Mouse (Mus musculus): ENCODE measurements at regions not wholly inside any gene's neighbourhood (a gene's known extent, or its start where the extent isn't known, plus 50 kb on each side); places are given as distances from the start of the nearest gene placed in this dataset.

GRCm38 (mm10) chr13:37149066-37149781 lies 99.2 kb upstream of the F13a1 start:
- peak; percentile 9 for DNase-seq (ENCODE audit: low spot score)

- DNase-seq (ENCODE audit: low spot score) = no peak
Observed at GRCm38 (mm10) chr13:37148627-37149026, 98.6 kb upstream of the F13a1 start.

- no peak for DNase-seq (ENCODE audit: low spot score)
Observed at GRCm38 (mm10) chr13:37147790-37148189, 97.7 kb upstream of the F13a1 start.

- no peak for DNase-seq (ENCODE audit: low spot score)
Observed at GRCm38 (mm10) chr13:37142812-37143211, 92.8 kb upstream of the F13a1 start.

DNA sequence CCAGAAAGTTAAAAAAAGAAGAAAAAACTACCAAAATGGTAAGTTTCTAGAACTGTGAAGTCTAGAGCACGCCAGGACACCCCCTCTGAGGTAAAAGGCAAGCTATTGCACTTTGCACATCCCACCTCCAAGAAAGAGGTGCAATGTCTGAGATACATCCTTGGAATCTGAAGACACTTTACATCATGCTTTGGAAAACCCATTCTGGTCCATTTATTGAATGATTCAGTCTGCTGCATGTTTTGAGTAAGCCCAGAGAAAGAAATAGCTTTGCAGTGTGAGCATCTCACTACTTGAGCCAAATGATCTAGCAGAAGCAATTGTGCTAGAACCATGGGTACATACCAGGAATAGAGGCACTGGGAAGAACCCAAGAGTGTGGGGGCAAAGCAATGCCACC lies 85.1 kb upstream of the F13a1 start:
- no peak for DNase-seq (ENCODE audit: low spot score)

GRCm38 (mm10) chr13:37134518-37134917 lies 84.5 kb upstream of the F13a1 start:
- DNase-seq (ENCODE audit: low spot score) = no peak

GRCm38 (mm10) chr13:37130637-37131036 lies 80.6 kb upstream of the F13a1 start:
- DNase-seq (ENCODE audit: low spot score) = no peak

DNA sequence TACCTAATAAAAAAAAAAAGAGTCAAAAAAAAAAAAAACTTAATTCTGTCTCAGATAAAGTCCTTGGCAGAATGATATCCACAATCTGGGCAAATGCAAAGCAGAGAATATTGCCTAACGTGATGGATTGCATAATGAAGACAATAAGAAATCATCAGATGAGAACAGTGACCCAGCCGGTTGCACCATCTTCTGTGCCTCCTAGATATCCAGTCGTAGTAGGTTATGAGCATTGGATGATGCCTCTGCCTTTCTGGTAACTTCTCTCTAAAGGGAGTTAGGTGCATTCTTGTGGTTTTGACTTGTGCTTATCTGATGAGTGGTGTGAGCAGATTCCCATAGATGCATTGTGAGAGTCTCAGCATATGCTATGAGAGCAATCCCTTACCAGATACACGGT lies 71.6 kb upstream of the F13a1 start:
- DNase-seq (ENCODE audit: low spot score) = no peak

- no peak for DNase-seq (ENCODE audit: low spot score)
Observed at GRCm38 (mm10) chr13:37120219-37120618, 70.2 kb upstream of the F13a1 start.

DNA sequence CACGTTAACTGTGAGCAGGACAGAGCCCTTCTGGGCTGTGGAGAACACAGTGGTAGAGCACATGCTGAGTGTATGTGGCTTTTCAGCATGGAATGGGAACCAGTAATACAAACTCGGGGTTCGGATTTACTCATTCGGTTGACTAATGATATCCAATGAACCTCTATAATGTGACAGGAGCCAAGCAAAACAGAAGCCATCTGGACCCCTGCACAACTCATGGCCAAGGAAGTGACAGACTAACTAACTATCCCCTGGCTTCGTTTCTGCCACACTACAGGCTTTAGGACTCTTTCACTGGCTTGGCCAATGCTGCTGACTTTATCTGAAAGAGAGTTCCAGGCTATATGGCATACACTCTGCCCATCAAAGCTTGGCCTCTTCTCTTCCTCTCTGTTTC lies 64.3 kb upstream of the F13a1 start:
- no peak for DNase-seq (ENCODE audit: low spot score)

DNA sequence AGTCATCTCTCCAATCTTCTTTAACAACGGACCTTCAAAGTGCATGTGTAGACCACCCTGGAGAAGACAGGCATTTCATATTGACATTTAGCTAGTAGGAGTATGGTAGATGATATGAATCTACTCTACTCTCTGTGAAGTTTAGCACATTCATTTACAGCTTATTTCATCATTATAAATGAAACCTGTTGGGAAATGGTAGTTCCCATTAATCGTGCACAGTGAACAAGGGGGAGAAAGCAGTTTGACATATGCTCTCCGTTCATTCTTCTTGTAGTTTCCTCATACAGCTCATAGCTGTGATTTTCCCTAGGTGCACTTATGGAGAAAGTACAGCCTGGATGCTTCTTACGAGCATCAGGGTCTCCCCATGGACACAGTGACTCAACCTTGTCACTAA lies 61.7 kb upstream of the F13a1 start:
- no peak for DNase-seq (ENCODE audit: low spot score)

GRCm38 (mm10) chr13:37107721-37108120 lies 57.7 kb upstream of the F13a1 start:
- no peak for DNase-seq (ENCODE audit: low spot score)

- no peak for DNase-seq (ENCODE audit: low spot score)
Observed at GRCm38 (mm10) chr13:37106009-37106408, 56.0 kb upstream of the F13a1 start.

GRCm38 (mm10) chr13:37104410-37105294 lies 54.6 kb upstream of the F13a1 start:
- no peak for DNase-seq (ENCODE audit: low spot score)

DNA sequence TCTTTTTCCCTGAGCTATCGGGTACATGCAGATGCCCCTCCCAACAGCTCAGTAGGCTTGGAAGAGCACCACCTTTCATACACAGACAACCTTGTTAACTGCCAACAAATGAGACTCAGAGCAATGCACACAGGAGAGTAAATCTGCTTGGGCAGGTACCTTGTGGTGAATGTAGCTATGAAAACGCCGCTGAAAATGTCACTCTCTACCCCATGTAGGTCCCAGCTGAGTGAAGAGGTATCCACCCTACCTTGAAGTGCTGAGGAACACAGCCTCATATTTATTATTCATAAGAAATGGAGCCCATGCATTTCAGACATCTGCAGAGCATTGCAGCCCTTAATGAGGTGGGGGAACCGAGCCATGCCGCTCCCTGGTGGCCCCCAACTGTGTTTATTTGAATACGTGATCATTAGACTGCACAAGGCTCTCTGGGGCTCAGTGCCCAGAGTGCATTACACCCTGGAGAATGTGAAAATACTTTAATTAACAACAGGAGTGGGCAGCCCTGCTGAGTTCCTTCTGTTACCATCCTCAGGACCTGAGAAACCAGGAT lies 53.8 kb upstream of the F13a1 start:
- DNase-seq (ENCODE audit: low spot score) = no peak

DNA sequence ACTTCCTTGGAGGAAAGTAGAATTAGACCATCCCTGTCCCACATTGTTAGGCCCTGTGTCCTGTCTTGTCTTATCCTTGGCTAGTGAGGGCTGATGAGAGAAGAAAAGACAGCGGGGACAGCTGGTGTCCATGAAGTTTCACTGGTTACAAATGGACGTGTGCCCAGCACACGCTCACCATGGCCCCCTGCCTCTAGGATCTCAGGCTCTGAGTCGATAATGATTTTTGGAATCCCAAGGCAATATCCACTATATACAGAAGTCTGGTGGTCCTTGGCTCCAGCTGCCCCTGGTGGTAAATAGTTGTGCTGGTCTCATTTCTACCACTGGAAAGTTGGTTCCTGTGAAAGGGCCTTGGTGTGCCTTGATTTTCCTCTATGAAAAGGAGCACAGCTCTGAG lies 51.7 kb upstream of the F13a1 start:
- no peak for DNase-seq (ENCODE audit: low spot score)
